Mouse (Mus musculus) stomach, embryonic 16.5 days (tissue): ENCODE measurements around the gene Ppp1r3d. TPM values are rescaled to one million over a fixed set of nuclear protein-coding genes. Genes with fewer than 3 reads are reported as not detected.

Experiments
- ATAC-seq: fragments of 200-750 bp; cut with Nextera tagmentation; 2 replicates; pipeline ENCODE4 v1.8.0; 2017; ENCODE audit warnings: moderate number of reproducible peaks, moderate TSS enrichment; ENCODE audit not compliant: insufficient read depth, low FRiP score
- H3K27ac ChIP-seq: fragments of 300-500 bp; sonication (generic); 2 replicates; pipeline ENCODE4 v1.5.1; 2014; ENCODE audit warnings: low read length
- H3K27me3 ChIP-seq: fragments of 300-500 bp; sonication (generic); 2 replicates; pipeline ENCODE4 v1.6.1; 2014; ENCODE audit warnings: low read length, control low read depth, mixed read lengths; ENCODE audit not compliant: control insufficient read depth, insufficient read depth
- H3K36me3 ChIP-seq: fragments of 300-500 bp; sonication (generic); 2 replicates; pipeline ENCODE4 v1.6.1; 2014; ENCODE audit warnings: low read length; ENCODE audit not compliant: control insufficient read depth, insufficient read depth
- H3K4me1 ChIP-seq: fragments of 300-500 bp; sonication (generic); 2 replicates; pipeline ENCODE4 v1.6.1; 2014; ENCODE audit warnings: low read length, control low read depth, mixed read lengths; ENCODE audit not compliant: control insufficient read depth, insufficient read depth
- H3K4me2 ChIP-seq: fragments of 300-500 bp; sonication (generic); 2 replicates; pipeline ENCODE4 v1.6.1; 2014; ENCODE audit warnings: low read depth, low read length, mixed read lengths
- H3K4me3 ChIP-seq: fragments of 300-500 bp; sonication (generic); replicated peaks from 2 replicates; pipeline ENCODE4 v1.5.1; 2014; ENCODE audit warnings: mild to moderate bottlenecking, low read length
- H3K9ac ChIP-seq: fragments of 300-500 bp; sonication (generic); 2 replicates; pipeline ENCODE4 v1.6.1; 2014; ENCODE audit warnings: low read length
- H3K9me3 ChIP-seq: fragments of 300-500 bp; sonication (generic); replicated peaks from 2 replicates; pipeline ENCODE4 v1.6.1; 2016; ENCODE audit warnings: low read length, control low read depth; ENCODE audit not compliant: control insufficient read depth
- WGBS: fragments of 180-500 bp; shearing (Covaris S2); extraction: QIAGEN DNeasy Blood & Tissue Kit; methylation state at CpG from one replicate; pipeline ENCODE4 v1.1.7; 2014; 5-methylcytosine and 5-hydroxymethylcytosine counted together
- polyA plus RNA-seq: library from polyadenylated mRNA; unstranded; fragments of >200 nt; fragmentation: Nextera tagmentation; extraction: Ambion mirVana; gene quantifications from 2 replicates; pipeline ENCODE4 v1.2.1, GENCODE M21; 2015

The Ppp1r3d gene
- 3.3 and 4.2 TPM in 2 replicates for polyA plus RNA-seq

GRCm38 (mm10) chr2:178414261-178415149 lies at the start of gene Ppp1r3d, which contains the start of gene Fam217b:
Ppp1r3d (minus strand) TSS chr2:178414472.
Fam217b (plus strand) TSS chr2:178414524.
- Histone ChIP-seq H3K36me3 (peaks cover 4% of the 10 kb centered on the region; the same call in 1 of the 2 replicates), H3K4me1 (peaks cover 21% of the 10 kb centered on the region), H3K4me3 (peak within 1 kb of the TSS; percentile 72), H3K4me2 (peak within 1 kb of the TSS; percentile 99), H3K27me3 (0 out of 2 replicates have a peak, but pooled peaks cover 6% of the 10 kb centered on the region), H3K9ac (peak within 1 kb of the TSS; percentile 77), H3K9me3 (no peaks in the 10 kb centered on the region), H3K27ac (peak within 1 kb of the TSS; percentile 79)
- peak; percentile 79 for ATAC-seq
- 2% methylated on average over 71 of the region's 74 CpGs for WGBS

- H3K36me3 ChIP-seq, result no peaks in the 10 kb centered on the region
- peaks cover 10% of the 10 kb centered on the region; the same call in 1 of the 2 replicates for H3K4me1 ChIP-seq
- H3K9me3 ChIP-seq, result no peaks in the 10 kb centered on the region
- WGBS, result 50% methylated on average over 5 of the region's 5 CpGs
- no peaks in the 10 kb centered on the region for H3K27me3 ChIP-seq
- H3K4me2 ChIP-seq, result no peak overlapping the region
- peak; percentile 47; the same call in 1 of the 2 replicates for ATAC-seq
- H3K27ac ChIP-seq, result no peak overlapping the region
- no peak overlapping the region for H3K4me3 ChIP-seq
- H3K9ac ChIP-seq, result no peak overlapping the region
Observed at GRCm38 (mm10) chr2:178460353-178460752, 46.1 kb upstream of the Ppp1r3d start.

- H3K9me3 ChIP-seq, result no peaks in the 10 kb centered on the region
- WGBS, result 78% methylated on average over 6 of the region's 6 CpGs
Observed at GRCm38 (mm10) chr2:178457414-178457813, 43.1 kb upstream of the Ppp1r3d start.

DNA sequence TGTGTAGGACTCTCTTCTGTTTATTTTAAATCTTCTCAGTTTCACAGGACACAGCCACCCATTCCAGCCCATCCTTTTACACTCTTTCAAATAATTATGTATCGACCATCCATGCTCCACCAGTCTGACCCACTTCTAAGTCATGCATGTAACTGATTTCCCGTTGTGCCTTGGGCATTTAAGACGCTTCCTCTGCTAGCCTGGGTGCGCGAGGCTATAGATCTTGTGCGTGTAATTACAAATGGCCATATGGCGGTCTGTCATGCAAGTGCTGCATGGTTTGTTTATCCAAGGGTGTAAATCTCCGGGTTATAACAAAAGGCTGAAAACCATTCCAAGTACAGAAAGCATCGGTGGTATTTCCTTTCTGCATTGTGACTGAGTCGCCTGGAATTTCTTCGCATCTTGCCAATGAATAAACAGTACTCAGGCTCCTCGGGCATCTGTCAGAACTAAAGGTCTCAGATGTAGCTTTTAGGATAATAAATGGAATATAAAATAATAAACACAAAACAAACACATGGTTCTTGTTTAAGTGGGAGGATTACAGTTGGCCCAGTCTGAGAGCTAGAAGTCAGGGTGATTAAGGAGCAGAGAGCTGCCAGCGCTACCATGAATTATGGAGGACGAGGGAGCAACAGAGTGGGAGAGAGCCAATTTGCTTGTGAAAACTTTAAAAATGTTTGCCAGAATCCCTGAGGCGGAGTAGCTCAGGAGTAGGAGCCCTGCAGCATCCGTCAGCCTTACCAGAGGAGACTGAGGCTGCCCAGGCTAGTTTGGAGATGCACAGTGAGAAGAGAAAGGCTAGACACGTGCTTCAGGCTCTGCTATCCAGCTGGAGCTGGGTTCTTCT lies 40.6 kb upstream of the Ppp1r3d start:
- H3K27me3 ChIP-seq, result no peaks in the 10 kb centered on the region

More at GRCm38 (mm10) chr2:178457414-178457813, 43.1 kb upstream of the Ppp1r3d start:
- Histone ChIP-seq H3K27ac (no peak overlapping the region), H3K4me2 (no peak overlapping the region), H3K4me3 (no peak overlapping the region), H3K36me3 (no peaks in the 10 kb centered on the region), H3K9ac (no peak overlapping the region), H3K27me3 (no peaks in the 10 kb centered on the region), H3K4me1 (peaks cover 18% of the 10 kb centered on the region)
- no peak for ATAC-seq

DNA sequence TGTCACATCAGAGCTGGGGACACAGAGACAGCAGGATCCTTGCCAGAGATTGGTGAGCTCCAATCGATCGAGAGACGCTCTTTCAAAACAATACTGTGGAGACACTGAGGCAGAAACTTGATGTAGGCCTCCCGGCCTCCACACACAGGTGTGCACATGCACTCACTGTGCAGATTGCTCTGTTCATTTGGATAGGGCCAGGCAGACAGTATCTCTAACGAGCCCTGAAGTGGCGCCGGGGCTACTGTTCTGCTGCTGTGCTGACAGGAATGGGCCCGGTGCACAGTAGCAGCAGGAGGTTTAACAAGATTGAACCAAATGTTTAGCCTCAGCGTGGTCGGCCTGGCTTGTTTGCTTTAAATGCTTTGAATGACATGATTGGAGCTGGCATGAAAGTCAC lies 36.7 kb upstream of the Ppp1r3d start:
- Histone ChIP-seq H3K4me3 (no peak overlapping the region), H3K4me1 (peaks cover 11% of the 10 kb centered on the region; the same call in 1 of the 2 replicates), H3K9me3 (no peaks in the 10 kb centered on the region), H3K9ac (no peak overlapping the region), H3K36me3 (no peaks in the 10 kb centered on the region), H3K27ac (no peak overlapping the region), H3K27me3 (no peaks in the 10 kb centered on the region), H3K4me2 (no peak overlapping the region)
- no peak for ATAC-seq
- WGBS, result 72% methylated on average over 10 of the region's 10 CpGs

More for the DNA sequence above, 40.6 kb upstream of the Ppp1r3d start:
- Histone ChIP-seq H3K9ac (0 out of 2 replicates have a peak overlapping the region, but pooled peaks have one; percentile 21), H3K27ac (peak overlapping the region; percentile 88), H3K4me1 (peaks cover 11% of the 10 kb centered on the region; the same call in 1 of the 2 replicates), H3K9me3 (no peaks in the 10 kb centered on the region), H3K36me3 (no peaks in the 10 kb centered on the region), H3K4me3 (no peak overlapping the region; the same call in 1 of the 2 replicates), H3K4me2 (peak overlapping the region; percentile 27; the same call in 1 of the 2 replicates)
- WGBS, result 19% methylated on average over 17 of the region's 17 CpGs
- ATAC-seq, result peak; percentile 81

- WGBS, result 30% methylated on average over 2 of the region's 2 CpGs
- H3K27ac ChIP-seq, result no peak overlapping the region
Observed at GRCm38 (mm10) chr2:178450236-178450635, 36.0 kb upstream of the Ppp1r3d start.

DNA sequence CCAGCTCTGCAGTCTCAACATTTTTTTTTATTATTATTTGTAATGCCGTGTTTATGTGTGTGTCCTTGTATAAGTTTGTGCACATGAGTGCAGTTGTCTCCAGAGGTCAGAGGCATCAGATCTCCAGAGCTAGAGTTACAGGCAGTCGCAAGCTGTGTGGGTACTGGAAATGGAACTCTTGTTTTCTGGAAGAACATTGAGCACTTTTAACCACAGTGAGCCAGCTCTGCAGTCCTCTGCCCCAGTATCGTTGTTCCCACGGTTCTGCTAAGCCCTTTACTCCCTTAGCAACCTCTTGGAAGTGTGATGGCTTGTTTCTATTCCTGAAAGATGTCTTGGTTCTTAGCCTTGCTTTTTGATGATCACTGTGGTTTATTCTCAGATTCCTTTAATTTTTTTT lies 35.1 kb upstream of the Ppp1r3d start:
- no peaks in the 10 kb centered on the region for H3K9me3 ChIP-seq
- 76% methylated on average over 4 of the region's 4 CpGs for WGBS
- H3K4me2 ChIP-seq, result no peak overlapping the region
- no peak overlapping the region for H3K27ac ChIP-seq
- no peaks in the 10 kb centered on the region for H3K4me1 ChIP-seq
- no peak overlapping the region for H3K9ac ChIP-seq
- H3K4me3 ChIP-seq, result no peak overlapping the region
- no peak for ATAC-seq
- H3K27me3 ChIP-seq, result no peaks in the 10 kb centered on the region
- H3K36me3 ChIP-seq, result no peaks in the 10 kb centered on the region

More at GRCm38 (mm10) chr2:178450236-178450635, 36.0 kb upstream of the Ppp1r3d start:
- ATAC-seq, result no peak
- peaks cover 7% of the 10 kb centered on the region; the same call in 1 of the 2 replicates for H3K4me1 ChIP-seq
- no peak overlapping the region for H3K4me2 ChIP-seq
- no peaks in the 10 kb centered on the region for H3K36me3 ChIP-seq
- no peaks in the 10 kb centered on the region for H3K27me3 ChIP-seq
- no peaks in the 10 kb centered on the region for H3K9me3 ChIP-seq
- no peak overlapping the region for H3K4me3 ChIP-seq
- H3K9ac ChIP-seq, result no peak overlapping the region

- H3K27me3 ChIP-seq, result no peaks in the 10 kb centered on the region
- H3K9me3 ChIP-seq, result no peaks in the 10 kb centered on the region
- H3K27ac ChIP-seq, result no peak overlapping the region
- no peak overlapping the region for H3K4me2 ChIP-seq
- H3K4me1 ChIP-seq, result no peaks in the 10 kb centered on the region
- ATAC-seq, result no peak
- no peaks in the 10 kb centered on the region for H3K36me3 ChIP-seq
- no peak overlapping the region for H3K9ac ChIP-seq
- 54% methylated on average over 9 of the region's 9 CpGs for WGBS
- H3K4me3 ChIP-seq, result no peak overlapping the region
Observed at GRCm38 (mm10) chr2:178437311-178437710, 23.0 kb upstream of the Ppp1r3d start.
